Mouse (Mus musculus) sigmoid colon, adult 10 weeks (tissue): ENCODE results near the gene Fbxl14. TPM values are rescaled to one million over a fixed set of nuclear protein-coding genes. Genes with fewer than 3 reads are reported as not detected.

ENCODE experiments used
- polyA plus RNA-seq: library from polyadenylated mRNA; stranded (reverse); fragments of 350-450 nt; fragmentation: Illumina TruSeq; extraction: RNeasy Lipid Tissue Mini Kit (QIAGEN cat#74804); gene quantifications from one replicate; pipeline ENCODE4 v1.2.3, GENCODE M21; 2014; ENCODE audit warnings: low read depth, low replicate concordance

Gene Fbxl14
- 32.3 TPM for polyA plus RNA-seq

GRCm38 (mm10) chr6:119479343-119479875 lies at the start of gene Fbxl14:
TSS of gene Fbxl14 (plus strand) at chr6:119479668.

Other genes with a start within 250 kb of the Fbxl14 start
- 0.06 TPM for gene Cacna2d4, start 243.1 kb upstream of the Fbxl14 start, polyA plus RNA-seq
- gene Lrtm2, start 148.9 kb upstream of the Fbxl14 start, polyA plus RNA-seq = not detected
- 116 TPM for gene Adipor2, start 62.0 kb upstream of the Fbxl14 start, polyA plus RNA-seq
- not detected for gene Wnt5b, start 64.7 kb downstream of the Fbxl14 start, polyA plus RNA-seq